Mouse (Mus musculus): Measurements from ENCODE around the gene P2ry12.

DNA sequence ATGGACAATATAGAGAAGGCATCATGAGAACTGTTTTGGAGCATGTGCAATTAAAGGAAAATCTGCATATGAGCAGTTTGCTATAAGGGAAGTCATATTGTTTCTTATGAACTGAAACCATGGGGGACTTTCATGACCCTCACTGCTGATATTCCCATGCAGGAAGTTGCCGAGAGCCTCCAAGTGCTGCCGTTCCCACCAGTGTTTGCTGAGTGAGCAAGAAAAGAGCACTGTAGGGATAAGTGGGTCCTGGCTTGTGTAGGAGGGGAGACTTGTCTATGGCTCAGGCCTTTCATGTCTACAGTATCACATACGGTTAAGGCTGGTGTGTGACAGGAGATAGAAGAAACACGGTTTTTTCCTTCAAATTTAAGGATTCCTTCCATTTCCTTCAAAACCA is 77.0 kb downstream of the P2ry12 start:
- TF ChIP-seq CTCF (IDR thresholded peaks at IDR 0.05; ENCODE audit: low read depth), result no peak
- no peak for TF ChIP-seq EP300 (IDR thresholded peaks at IDR 0.05; ENCODE audit: low read depth)
